Mouse (Mus musculus) gastrocnemius, adult 2 months (tissue): ENCODE results near the gene Fam172a. TPM values are rescaled to one million over a fixed set of nuclear protein-coding genes. Genes with fewer than 3 reads are reported as not detected.

Experiments used
- DNase-seq: peaks from one replicate; pipeline ENCODE4 v3.0.0; 2022
- H3K27ac ChIP-seq: fragments of 200-600 bp; 2 replicates; pipeline ENCODE4 v1.8.1; 2022; ENCODE audit warnings: mild to moderate bottlenecking
- H3K4me3 ChIP-seq: fragments of 200-600 bp; 2 replicates; pipeline ENCODE4 v1.8.1; 2022; ENCODE audit warnings: mild to moderate bottlenecking, moderate library complexity
- CTCF ChIP-seq: fragments of 200-600 bp; IDR thresholded peaks from 2 replicates; pipeline ENCODE4 v1.8.1; 2022; ENCODE audit warnings: antibody characterized with exemption, mild to moderate bottlenecking, moderate library complexity
- intact Hi-C: fragments of 180-260 bp; cut with DNase I; formaldehyde crosslinking; loops from one replicate; pipeline ENCODE4 v1.15.1; 2025
- total RNA-seq, 2 experiments: library from RNA; stranded (reverse); gene quantifications; 2 replicates each; pipeline ENCODE4 v1.2.3; 2021

Gene Fam172a
- total RNA-seq, 2 experiments from 2014 or later, result 7.8 to 8.7 TPM

DNA sequence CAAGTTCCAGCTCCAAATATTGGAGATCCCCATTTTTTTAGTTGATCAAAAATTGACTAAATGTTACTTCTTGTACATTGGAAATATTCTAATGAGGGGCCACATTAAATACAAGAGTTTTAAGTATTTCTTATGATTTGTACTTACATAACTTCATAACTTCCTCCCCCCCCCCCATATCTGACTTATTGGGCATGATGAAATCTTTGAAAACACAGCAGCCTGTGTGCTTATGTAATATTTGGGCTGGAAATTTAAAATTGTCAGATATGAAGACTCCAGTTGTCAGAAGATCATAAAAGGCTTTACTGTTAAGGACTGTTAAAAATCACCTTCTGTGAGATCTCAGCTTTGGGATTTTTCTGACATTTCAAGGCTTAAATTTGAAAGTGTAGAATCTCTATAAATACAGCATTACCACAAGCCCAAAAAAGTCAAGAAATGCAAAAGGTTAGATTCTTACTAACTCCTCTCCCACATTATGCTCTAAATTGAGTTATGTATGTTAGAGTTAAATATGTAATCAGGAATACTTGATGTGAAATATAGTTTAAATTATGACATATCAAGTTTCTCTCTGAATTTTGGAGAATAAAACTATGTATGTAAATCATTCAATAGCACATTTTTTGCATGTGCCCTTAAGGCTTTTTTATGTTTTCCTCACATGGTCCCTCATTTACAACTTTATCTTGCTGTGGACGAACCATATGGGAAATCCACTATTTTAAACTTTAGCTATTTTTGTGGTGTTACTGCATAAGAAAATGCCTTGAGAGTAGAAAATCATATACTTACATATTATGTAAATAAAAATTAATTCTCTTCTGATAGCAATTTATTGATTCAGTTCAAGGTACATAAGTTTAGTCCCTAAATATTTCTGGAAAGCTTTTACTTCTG lies 393.5 kb downstream of the Fam172a start:
- Histone ChIP-seq H3K27ac (no peak overlapping the region), H3K4me3 (no peak overlapping the region)
- no peak for DNase-seq
- TF ChIP-seq CTCF, result no peak
- intact Hi-C loops, result no loop called here

GRCm38 (mm10) chr13:78098858-78099445 lies 397.1 kb downstream of the Fam172a start:
- Histone ChIP-seq H3K4me3 (no peak overlapping the region), H3K27ac (no peak overlapping the region)
- no peak for DNase-seq
- intact Hi-C loops, result no loop called here
- TF ChIP-seq CTCF, result no peak

DNA sequence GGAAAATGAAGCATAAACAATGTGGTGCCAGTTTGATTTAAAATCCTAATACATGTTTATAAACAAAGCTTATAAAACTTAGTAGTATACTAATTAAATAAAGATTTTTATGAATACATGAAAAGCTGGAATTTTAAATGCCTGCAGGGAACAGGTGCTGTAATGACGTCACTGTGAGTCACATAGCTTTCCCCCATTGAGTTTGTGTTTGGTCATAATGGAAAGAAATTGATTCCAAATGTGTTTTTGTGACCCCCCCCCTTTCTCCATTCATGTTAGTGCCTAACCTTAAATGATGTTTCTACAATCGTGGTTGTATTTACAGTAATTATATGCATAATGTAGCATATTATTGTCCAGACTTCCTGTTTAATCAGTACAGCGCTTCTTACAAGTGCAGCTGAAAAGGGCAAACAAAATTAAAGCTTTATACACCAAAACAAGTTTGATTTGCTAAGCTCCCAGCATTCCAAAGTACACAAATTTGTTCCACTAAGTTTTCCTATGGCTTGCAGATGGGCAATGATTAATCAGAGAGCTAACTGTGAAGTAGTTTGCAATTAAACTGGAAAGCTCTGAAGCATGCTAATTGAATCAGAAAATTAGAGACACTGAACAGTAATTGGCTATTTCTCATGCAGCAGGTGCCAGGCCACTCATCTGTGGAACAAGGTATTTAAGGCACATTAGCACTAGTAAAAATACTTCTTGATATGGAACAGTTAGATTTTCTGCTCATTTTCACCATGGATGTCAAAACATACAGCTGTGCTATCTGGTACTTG lies 398.1 kb downstream of the Fam172a start:
- H3K27ac ChIP-seq, result no peak overlapping the region
- intact Hi-C loops, result no loop called here
- no peak overlapping the region for H3K4me3 ChIP-seq
- no peak for TF ChIP-seq CTCF
- no peak for DNase-seq

GRCm38 (mm10) chr13:78100664-78101063 lies 398.8 kb downstream of the Fam172a start:
- no peak overlapping the region for H3K27ac ChIP-seq
- H3K4me3 ChIP-seq, result no peak overlapping the region
- no peak for TF ChIP-seq CTCF
- DNase-seq, result no peak
- intact Hi-C loops, result no loop called here

DNA sequence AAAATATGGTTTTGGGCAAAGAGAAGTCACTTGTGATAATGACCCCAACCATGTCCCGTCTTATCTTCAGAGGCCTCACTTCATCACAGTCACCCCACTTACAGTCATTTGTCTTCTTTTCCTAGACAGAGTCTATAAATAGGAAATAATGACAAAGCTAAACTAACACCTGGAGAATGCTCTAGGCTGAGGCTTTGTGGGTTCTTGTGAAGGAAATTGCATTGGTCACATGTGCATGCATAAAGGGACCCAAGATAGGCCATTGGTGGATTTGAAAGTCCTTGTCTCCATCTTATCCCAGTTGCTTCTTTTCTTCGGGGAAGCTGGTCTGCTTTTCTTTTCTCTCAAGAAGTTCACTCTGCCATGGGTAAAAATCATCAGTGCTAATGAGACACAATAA lies 400.5 kb downstream of the Fam172a start:
- intact Hi-C loops, result no loop called here
- DNase-seq, result no peak
- no peak overlapping the region for H3K4me3 ChIP-seq
- TF ChIP-seq CTCF, result no peak
- H3K27ac ChIP-seq, result no peak overlapping the region

DNA sequence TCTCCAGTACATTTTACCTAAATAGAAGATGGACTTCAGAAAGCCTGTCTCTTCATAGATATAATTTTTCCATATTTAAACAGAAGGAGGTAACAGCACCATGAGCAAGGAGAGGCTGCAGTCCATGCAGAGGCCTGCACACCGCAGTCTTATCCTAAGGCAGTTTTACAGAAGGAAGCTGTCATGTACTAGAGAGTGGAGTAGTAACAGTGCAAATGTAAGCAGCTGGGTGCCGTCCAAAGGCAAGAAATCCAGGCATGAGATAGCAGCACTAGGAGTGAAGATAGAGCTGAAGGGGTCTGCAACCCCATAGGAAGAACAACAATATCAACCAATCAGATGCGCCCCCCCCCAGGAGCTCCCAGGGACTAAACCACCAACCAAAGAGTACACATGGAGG lies 403.0 kb downstream of the Fam172a start:
- TF ChIP-seq CTCF, result no peak
- Histone ChIP-seq H3K27ac (no peak overlapping the region), H3K4me3 (no peak overlapping the region)
- intact Hi-C loops, result no loop called here
- DNase-seq, result no peak

GRCm38 (mm10) chr13:78110648-78111047 lies 408.8 kb downstream of the Fam172a start:
- Histone ChIP-seq H3K4me3 (no peak overlapping the region), H3K27ac (no peak overlapping the region)
- intact Hi-C loops, result no loop called here
- no peak for DNase-seq
- no peak for TF ChIP-seq CTCF

DNA sequence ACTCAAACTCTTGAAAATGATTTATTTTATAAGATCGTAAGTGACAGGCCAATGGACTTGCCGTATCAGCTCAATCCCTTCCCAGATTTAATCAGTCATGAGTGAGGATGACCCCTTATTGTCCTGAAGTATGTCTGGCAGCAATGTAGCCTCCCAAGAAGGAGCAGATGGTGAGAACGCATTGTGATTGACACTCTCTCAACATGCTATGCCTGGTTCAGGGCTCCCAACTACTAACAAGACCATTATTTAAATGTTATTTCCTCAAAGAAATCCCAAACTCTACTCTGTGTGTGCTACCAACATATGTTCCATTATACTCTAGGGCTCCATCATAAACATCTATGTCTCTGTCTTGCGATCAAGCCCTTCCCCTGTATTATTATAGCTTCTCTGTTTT lies 412.1 kb downstream of the Fam172a start:
- no peak for TF ChIP-seq CTCF
- H3K27ac ChIP-seq, result no peak overlapping the region
- intact Hi-C loops, result no loop called here
- H3K4me3 ChIP-seq, result no peak overlapping the region
- DNase-seq, result no peak

- no peak for DNase-seq
- intact Hi-C loops, result no loop called here
- no peak overlapping the region for H3K4me3 ChIP-seq
- H3K27ac ChIP-seq, result no peak overlapping the region
- TF ChIP-seq CTCF, result no peak
These were observed 416.9 kb downstream of the Fam172a start for GRCm38 (mm10) chr13:78118715-78119114.

GRCm38 (mm10) chr13:78121991-78122390 lies 420.2 kb downstream of the Fam172a start:
- no peak for TF ChIP-seq CTCF
- intact Hi-C loops, result no loop called here
- H3K4me3 ChIP-seq, result no peak overlapping the region
- no peak for DNase-seq
- no peak overlapping the region for H3K27ac ChIP-seq

DNA sequence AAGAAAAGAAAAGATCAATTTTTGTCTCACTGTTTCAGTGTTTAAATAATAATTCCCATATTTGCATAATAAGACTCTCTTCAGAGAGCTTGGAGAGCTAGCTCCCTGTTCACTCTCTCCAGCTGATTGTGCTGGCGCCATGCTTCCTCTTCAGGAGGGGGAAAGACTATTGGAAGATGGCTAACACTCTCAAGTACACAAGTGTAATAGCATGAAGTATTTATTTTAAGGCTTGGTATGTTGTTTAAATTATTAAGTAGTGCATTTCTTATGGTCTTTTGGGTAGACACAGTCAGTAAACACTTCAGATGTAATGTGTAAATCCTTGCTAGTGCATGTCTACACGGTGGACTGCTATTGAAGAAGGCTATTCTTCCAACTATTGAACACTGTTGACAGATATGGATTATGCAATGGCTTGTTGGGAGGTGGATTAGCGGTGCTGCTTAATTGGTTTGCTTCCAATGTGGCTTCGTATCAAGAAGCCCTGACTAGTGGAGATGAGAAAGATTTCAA lies 422.1 kb downstream of the Fam172a start:
- TF ChIP-seq CTCF, result no peak
- H3K27ac ChIP-seq, result no peak overlapping the region

GRCm38 (mm10) chr13:78157465-78157864 lies 455.6 kb downstream of the Fam172a start:
- no peak overlapping the region for H3K4me3 ChIP-seq
- no peak for DNase-seq
- intact Hi-C loops, result no loop called here
- no peak overlapping the region for H3K27ac ChIP-seq
- TF ChIP-seq CTCF, result no peak

More for the DNA sequence above, 422.1 kb downstream of the Fam172a start:
- DNase-seq, result no peak
- H3K4me3 ChIP-seq, result no peak overlapping the region
- intact Hi-C loops, result no loop called here

DNA sequence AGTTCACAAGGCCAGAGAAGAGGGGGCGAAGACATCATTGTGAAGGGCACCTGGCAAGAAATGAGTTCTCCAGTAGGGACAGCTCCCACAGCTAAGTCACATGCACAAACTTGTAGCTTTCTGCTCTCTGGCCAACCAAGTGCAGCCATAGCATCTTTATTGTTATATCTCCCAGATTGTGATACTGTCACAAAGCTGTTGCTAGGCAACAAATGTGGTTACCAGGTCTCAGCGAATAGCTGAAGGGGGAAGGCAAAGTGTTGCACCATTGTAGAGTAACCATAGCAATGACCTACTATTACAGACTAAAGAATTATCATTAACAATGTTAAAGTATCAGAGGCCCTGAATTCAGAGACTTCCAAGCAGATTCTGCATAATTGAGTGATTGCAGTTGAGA lies 460.3 kb downstream of the Fam172a start:
- intact Hi-C loops, result no loop called here
- no peak for TF ChIP-seq CTCF
- DNase-seq, result no peak
- Histone ChIP-seq H3K4me3 (no peak overlapping the region), H3K27ac (no peak overlapping the region)
